Mouse (Mus musculus) thymus, adult 2 months (tissue): ENCODE data around the gene Gpr39.

ENCODE experiments used
- CTCF ChIP-seq: fragments of 200-500 bp; IDR thresholded peaks from 2 replicates; pipeline ENCODE4 v1.5.1; 2012; ENCODE audit warnings: mild to moderate bottlenecking, control low read depth, low read length, moderate library complexity, borderline replicate concordance; ENCODE audit not compliant: control insufficient read depth, poor library complexity, insufficient read depth; ENCODE audit errors: extremely low read depth
- POLR2A ChIP-seq: fragments of 200-500 bp; IDR thresholded peaks from 2 replicates; pipeline ENCODE4 v1.6.1; 2012; ENCODE audit warnings: mild to moderate bottlenecking, low read length, control low read depth, moderate library complexity; ENCODE audit not compliant: control insufficient read depth, poor library complexity, insufficient read depth; ENCODE audit errors: extremely low read depth

DNA sequence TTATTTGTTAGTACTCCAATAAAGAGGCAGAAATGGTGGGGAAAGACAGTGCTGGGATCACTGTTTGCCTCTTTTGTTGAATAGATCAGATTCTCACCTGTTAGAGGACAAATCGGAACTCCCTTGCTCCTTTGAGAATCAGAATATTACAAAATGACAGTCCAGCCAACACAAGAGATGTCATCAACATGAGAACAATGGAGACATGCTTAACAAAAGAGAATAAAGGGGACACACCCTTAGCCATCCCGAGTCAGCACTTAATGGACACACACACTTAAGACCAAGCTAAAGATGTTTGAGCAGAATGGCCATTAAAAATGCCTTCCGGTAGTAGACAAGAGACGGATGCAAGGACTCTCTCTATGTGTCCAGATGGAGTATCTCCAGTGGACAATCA is 68.0 kb downstream of the Gpr39 start:
- TF ChIP-seq CTCF (no peak), POLR2A (no peak)
